Mouse (Mus musculus) neutrophil, adult 5-6 weeks (primary cell): ENCODE data around the gene Slc11a2. TPM values are rescaled to one million over a fixed set of nuclear protein-coding genes. Genes with fewer than 3 reads are reported as not detected.
"Not testable (repeated sequence)": the region's sequence is repeated elsewhere in the genome, so short reads cannot be mapped to it uniquely, and the experiment has no call there.

ENCODE experiments used
- ATAC-seq: fragments of 151-379, 151-347 bp; 2 replicates; pipeline ENCODE4 v1.8.0; 2017; ENCODE audit warnings: mild to moderate bottlenecking, moderate TSS enrichment; ENCODE audit not compliant: insufficient number of reproducible peaks, poor library complexity, low FRiP score, severe bottlenecking; ENCODE audit errors: extremely low read depth
- total RNA-seq: library from RNA; stranded (forward); fragments of 200-1000 nt; gene quantifications from 2 replicates; pipeline ENCODE4 v1.2.3, GENCODE M21; 2017

Gene Slc11a2
- total RNA-seq, 1 experiment from 2014 or later, result 7.6 TPM

DNA sequence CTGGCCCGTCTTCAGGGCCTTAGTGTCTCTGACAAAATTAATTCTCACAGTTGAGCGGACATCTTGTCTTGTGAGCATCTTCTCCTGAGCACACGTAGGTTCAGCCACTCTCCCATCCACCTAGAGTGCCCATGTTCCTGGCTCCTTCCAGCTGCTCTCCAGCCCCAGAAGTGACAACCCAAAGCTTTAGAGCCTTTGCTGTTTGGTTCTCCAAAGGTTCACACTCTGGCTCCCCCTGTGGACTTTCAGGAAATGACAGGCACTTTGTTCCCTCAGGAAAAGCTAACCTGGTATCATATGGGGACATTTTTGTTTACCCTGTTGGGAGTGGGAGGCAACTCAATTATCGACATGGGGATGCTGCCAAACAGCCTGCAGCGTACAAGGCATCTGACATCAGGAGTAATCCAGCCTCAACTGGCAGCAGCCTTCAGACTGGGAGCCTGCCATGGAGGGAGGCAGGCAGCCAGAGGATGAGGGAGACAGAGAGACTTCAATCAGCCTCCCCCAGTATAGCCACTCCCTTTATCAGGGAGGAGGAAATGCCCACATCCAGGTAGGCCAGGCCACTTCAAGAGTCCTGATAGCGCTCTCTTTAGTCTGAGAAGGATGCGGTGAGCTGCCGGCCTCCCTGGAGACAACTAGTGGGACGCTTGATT is 46.9 kb downstream of the Slc11a2 start:
- not testable (repeated sequence) for ATAC-seq

DNA sequence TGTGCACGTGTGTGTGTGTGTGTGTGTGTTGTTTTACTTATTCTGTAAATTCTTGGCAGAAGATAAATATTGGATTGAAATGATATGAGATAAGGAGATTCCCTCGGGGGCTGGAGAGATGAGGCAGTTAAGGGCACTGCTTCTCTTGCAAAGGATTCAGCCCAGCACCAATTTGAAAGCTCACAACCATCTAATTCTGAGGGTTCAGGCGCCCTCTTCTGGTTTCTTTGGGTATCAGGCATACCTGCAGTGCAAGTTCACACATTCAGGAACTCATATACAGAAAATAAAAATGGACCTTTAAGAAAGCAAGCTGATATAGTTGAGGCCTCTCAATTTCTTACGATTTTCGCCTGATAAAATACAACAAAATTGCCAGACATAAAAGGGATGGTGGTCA is 49.8 kb downstream of the Slc11a2 start:
- ATAC-seq, result no peak

DNA sequence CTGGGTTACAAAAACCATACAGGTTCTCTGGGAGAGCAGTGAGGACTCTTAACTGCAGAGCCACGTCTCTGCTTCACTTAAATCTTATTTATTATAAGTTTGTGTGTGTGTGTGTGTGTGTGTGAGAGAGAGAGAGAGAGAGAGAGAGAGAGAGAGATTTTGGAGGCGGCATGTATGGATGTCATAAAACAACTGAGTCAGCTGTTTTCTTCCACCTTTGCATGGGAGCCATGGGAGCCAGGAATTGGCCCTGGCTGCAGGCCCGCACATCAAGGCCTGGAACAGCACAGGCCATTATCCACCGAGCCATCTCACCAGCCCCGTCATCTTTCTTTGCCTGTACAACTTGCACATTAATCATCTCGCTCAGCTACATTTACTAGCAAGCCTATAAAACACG is 57.8 kb downstream of the Slc11a2 start:
- no peak for ATAC-seq

DNA sequence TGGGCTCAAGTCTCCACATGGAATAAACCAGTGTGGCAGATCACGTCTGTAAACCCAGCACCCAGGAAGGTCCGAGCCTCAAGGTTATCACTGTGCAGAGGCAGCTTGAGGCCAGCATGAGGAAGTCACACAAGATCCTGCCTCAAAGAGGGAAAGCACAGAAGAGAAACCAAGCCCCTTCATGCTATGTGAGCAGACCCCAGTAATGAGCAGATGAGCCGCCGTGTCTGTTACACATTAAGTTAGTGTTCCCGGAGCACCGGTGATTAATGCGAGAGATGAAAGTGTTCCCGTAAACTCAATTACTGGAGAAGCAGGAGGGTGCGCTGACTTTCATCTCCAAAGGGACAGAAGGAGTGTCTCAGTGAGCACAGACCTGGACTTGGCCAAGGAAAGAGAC is 58.9 kb downstream of the Slc11a2 start:
- not testable (repeated sequence) for ATAC-seq

DNA sequence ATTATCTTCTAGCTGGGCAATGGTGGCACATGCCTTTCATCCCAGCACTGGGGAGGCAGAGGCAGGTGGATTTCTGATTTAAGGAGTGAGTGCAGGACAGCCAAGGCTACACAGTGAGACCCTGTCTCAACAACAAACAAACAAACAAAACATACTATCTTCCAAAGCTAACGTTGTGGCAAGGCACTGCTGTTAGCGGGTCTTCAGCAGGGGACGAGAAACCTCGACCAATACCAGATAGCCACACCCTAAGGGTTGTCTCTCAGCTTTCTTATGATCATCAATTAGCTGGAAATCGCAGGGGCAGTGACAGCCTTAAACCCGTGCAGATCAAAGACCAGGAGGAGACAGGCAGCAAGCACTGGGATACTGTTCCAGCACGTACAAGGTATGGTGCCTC is 60.6 kb downstream of the Slc11a2 start, which contains the start of gene Higd1c:
Gene Higd1c (plus strand): TSS at position 301 of the 400 bp plus-strand sequence.
- ATAC-seq, result no peak

DNA sequence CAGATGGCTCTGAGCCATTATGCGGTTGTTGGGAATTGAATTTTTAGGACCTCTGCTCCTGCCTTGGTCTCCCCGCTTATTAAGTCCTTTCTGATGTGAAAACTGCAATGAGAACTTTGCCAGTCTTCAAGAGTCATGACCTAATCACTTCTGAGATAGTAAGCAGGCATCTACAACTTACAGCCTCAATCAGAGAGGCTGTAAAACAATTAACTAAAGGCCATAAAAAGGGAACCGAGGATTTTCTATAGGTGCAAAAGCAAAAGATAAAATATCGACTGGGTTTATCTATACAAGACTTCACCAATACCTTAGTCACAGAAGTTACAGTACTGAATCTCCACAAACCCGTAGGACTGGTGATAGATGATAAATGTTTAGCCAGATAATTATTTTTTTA is 69.0 kb downstream of the Slc11a2 start:
- no peak for ATAC-seq

DNA sequence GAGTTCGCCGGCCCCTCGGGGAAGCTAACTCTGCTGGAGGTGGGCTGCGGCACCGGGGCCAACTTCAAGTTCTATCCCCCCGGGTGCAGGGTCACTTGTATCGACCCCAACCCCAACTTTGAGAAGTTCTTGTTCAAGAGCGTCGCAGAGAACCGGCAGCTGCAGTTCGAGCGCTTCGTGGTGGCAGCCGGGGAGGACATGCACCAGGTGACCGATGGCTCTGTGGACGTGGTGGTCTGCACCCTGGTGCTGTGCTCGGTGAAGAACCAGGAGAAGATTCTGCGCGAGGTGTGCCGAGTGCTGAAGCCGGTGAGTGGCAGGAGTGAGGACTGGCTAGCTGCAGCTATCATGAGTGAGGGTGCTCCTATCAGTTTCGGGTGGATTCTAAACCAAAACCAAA is 71.5 kb downstream of the Slc11a2 start:
- not testable (repeated sequence) for ATAC-seq

DNA sequence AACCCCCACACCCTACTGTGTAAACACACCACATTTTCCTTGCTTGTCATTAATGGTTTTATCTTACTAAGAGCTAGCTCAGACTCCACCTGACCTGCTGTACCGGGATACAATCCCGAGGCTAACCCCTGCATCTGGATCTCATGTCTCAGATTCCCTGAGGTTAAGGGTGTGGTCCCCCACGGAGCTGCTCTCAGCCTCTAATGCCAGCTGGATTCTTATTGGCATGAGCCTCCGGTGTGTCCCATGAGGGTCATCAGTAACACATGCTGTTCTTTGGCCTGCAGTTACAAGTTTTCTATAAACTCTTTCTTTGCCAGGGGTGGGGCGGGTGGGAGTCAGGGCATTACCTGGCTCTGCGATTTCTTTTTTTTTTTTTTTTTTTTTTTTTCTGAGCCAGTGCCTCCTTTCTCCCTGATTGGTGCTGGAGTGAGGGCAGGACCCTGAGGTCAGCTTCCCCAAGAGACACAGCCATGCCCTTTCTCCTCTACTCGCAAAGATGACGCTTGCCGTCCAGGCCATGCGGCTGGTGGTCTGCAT is 72.1 kb downstream of the Slc11a2 start, which contains the start of the genes Methig1 and Mettl7a2:
Gene Methig1 (plus strand): TSS at position 439 of the 540 bp plus-strand sequence.
Gene Mettl7a2 (plus strand): TSS at position 490 of the 540 bp plus-strand sequence.
- ATAC-seq, result no peak

DNA sequence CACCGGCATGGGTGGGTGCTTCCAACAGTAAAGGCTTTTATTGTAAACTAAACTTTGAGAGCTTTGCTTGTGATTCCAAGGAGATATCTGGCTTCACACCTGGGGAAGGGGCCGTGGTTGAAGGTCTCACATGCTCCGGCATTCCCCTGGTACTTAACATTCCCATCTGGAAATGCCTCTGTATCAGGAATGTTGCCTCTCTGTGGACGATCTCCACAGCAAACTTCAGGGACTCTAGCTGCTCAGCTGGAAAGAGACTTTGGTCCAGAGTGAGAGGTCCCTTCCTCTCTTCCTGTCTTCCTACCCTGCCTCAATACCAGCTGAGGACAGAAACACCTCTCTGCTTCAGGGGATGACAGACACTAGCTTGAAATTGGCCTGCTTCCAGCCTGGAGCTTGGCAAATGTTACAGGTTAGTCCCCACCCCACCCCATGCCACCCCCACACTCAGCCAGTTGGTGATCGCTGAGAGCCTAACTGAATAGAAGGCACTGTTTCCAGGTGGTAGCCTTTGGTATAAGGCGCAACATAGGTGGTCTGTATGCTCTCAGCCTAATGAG is 73.3 kb downstream of the Slc11a2 start:
- ATAC-seq, result no peak

DNA sequence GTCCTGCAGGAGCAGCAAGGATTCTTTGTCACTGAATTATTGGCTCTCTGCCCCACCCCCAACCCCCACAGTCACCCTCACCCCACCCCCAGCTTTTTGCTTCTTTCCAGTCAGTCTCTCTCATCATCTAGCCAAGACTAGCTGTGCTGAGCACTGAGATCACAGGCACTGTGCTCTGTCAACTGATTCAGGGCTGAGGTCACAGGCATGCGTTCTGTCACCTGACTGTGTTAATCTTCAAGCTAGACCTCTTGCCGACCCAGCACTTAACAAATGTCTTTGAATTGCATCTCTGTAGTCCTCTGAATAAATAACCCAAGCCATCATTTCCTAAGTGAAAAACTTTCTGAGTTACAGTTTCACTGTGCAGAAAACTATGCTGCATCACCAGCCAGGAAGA is 75.4 kb downstream of the Slc11a2 start:
- no peak for ATAC-seq

DNA sequence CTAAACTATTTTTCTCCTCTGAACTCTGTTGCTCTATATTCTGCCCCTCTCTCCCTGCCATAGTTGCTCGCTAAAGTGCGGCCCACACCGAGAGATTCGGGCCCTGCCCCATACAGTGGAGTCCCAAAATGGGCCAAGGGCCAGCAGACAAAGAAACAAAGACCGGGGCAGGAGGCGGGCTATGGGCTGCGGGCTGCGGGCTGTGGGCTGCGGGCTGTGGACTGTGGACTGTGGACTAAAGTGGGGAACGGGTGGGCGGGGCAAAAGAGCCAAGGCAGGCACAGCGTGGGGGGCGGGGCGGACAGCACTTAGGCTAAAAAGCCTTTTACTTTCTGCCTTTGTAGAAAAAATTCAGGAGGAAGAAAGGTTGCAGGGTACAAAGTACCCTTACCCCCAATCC is 78.1 kb downstream of the Slc11a2 start:
- no peak for ATAC-seq

DNA sequence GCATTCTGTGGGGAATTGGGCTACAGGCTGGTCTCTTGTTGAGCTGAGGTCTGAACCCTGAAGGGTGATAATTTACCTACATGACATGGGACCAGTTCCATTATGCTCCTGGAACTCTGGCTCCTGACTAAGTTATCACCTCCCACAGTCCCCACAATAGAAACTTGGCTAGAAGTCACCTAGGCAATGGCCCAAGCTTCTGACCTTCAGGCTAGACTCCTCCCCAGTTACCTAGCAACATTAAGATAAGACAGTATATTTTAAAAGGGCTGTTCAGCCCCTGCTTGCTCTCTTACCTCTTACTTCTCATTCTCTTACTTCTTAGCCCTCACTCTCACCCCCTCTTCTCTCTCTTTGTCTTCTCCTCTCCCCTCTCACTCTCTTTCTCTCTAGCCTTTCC is 79.4 kb downstream of the Slc11a2 start:
- no peak for ATAC-seq

DNA sequence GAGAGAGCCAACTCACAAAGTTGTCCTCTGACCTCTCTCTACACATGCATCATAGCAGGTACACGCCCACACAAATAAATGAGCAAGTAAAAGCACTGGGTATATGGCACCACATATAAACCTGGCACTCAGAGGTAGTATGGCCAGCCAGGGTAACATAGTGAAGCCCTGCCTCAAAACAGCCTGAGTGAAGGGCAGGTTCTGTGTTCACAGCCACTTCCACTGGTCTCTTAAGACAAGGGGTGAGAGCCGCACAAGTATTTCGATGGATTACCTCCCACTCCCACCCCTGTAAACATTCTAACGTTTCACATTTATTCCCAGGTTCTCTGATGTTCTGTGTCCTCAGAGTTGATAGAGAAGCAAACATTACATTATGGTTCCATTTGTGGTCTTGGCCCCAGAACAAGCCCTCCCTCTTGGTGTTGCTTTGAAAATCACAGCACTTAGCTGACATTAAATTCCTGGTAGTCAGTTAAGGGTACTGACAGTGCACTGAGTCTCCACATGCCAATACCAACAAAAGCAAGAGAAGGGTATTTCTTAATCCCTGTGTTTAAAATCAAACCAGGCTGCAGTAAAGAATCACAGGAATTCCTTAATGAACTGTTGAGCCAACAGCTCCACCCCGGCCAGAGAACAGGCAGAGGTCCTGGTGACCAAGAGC is 83.4 kb downstream of the Slc11a2 start:
- not testable (repeated sequence) for ATAC-seq

Other genes with a start within 250 kb of the Slc11a2 start
- 81.8 and 86.3 TPM in 2 replicates for gene Atf1, start 197.3 kb downstream of the Slc11a2 start, total RNA-seq
- not detected in 2 replicates for gene Tmprss12, start 144.2 kb downstream of the Slc11a2 start, total RNA-seq
- 18.3 and 21.2 TPM in 2 replicates for gene Mettl7a1, start 120.9 kb downstream of the Slc11a2 start, total RNA-seq
- gene Mettl7a3, start 90.1 kb downstream of the Slc11a2 start, total RNA-seq, result not detected in 2 replicates
- not detected in 2 replicates for gene Methig1, start 71.9 kb downstream of the Slc11a2 start, total RNA-seq
- gene Mettl7a2, start 71.9 kb downstream of the Slc11a2 start, total RNA-seq, result not detected in 2 replicates
- not detected in 2 replicates for gene Higd1c, start 60.5 kb downstream of the Slc11a2 start, total RNA-seq
- not detected in 2 replicates for gene Gm5475, start 2.9 kb downstream of the Slc11a2 start, total RNA-seq
- 28.9 and 30.2 TPM in 2 replicates for gene Letmd1, start 44.0 kb upstream of the Slc11a2 start, total RNA-seq
- gene Csrnp2, start 70.4 kb upstream of the Slc11a2 start, total RNA-seq, result 2.9 and 3.1 TPM in 2 replicates
- gene Tfcp2, start 126.9 kb upstream of the Slc11a2 start, total RNA-seq, result 6.5 and 12.8 TPM in 2 replicates
- 16.7 and 27.8 TPM in 2 replicates for gene Pou6f1, start 174.9 kb upstream of the Slc11a2 start, total RNA-seq
- 376 and 417 TPM in 2 replicates for gene Dazap2, start 190.3 kb upstream of the Slc11a2 start, total RNA-seq
- 6.1 and 9.2 TPM in 2 replicates for gene Smagp, start 211.9 kb upstream of the Slc11a2 start, total RNA-seq
- 473 and 506 TPM in 2 replicates for gene Bin2, start 244.5 kb upstream of the Slc11a2 start, total RNA-seq